Mouse (Mus musculus) embryo, embryonic 11 days (tissue): ENCODE measurements at regions not wholly inside any gene's neighbourhood (a gene's known extent, or its start where the extent isn't known, plus 50 kb on each side); places are given as distances from the start of the nearest gene placed in this dataset.

Experiments
- DNase-seq: peaks from one replicate; pipeline ENCODE4 v3.0.0-alpha.2; 2015

- no peak for DNase-seq
Measured at GRCm38 (mm10) chr9:92856410-92857083, 314.5 kb downstream of the Plod2 start.

- DNase-seq: no peak
Measured at GRCm38 (mm10) chr9:92865822-92866221, 323.8 kb downstream of the Plod2 start.

GRCm38 (mm10) chr9:92878589-92878988 lies 336.6 kb downstream of the Plod2 start:
- peak; percentile 77 for DNase-seq

DNA sequence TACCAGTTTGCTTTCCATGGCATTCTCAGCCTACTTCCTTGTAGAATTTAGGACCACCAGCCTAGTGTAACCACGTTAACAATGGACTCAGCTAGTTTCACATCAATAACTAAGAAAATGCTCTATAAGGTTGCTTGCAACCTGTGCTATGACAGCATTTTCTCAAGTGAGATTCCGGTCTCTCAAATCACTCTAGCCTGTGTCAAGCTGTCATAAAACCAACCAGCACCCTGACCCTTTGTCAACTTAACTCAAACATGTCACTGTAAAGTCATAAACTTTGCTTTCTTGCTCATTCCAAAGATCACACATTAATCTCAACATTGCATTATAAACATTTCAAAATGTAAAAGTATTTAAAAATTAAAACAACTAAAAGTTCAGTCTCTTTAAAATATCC lies 337.8 kb downstream of the Plod2 start:
- DNase-seq: no peak

- peak; percentile 8 for DNase-seq
Measured at GRCm38 (mm10) chr9:92882251-92882832, 340.3 kb downstream of the Plod2 start.

GRCm38 (mm10) chr9:92890063-92890462 lies 348.0 kb downstream of the Plod2 start:
- DNase-seq: no peak

- DNase-seq: no peak
Measured at GRCm38 (mm10) chr9:92899733-92900132, 357.7 kb downstream of the Plod2 start.

GRCm38 (mm10) chr9:92907102-92907501 lies 365.1 kb downstream of the Plod2 start:
- no peak for DNase-seq

DNA sequence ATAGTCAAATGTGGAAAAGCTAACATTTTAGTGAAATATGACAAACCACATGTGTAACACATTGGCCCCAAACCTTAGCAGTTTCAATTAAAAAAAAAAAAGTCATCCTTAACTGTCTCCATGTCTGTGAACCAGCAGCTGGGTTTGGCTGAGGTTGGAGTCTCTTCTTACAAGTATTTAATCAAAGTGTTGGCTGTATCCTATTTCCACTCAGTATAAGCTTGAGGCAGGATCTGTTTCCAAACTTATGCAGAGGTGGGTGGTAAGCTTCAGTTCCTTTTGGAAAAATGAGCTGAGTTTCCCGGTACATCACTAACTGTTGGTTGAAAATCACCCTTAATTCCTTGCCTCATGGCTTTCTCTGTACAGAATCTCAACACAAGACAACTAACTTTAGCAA lies 377.4 kb downstream of the Plod2 start:
- no peak for DNase-seq

- peak; percentile 74 for DNase-seq
Measured at GRCm38 (mm10) chr9:92930231-92930966, 388.4 kb downstream of the Plod2 start.

DNA sequence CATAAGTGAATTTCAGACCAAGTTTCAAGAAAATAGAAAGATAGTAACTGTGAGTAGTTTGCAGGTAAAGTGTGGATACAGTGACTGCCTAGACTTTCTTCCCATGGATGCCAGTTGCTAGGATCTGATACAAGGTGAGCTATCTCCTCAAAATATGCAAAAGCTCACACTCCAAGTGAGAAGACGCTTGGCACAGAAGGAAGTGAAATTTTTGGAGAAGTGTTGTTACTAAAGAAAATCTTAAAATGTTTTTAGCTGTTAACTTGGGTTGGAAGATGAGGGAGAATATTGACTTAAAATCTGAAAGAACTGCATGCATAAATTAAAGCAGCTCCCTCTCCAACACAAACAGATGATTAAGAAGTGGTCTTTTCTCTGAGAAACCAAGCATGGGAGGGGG lies 395.8 kb downstream of the Plod2 start:
- DNase-seq: no peak

DNA sequence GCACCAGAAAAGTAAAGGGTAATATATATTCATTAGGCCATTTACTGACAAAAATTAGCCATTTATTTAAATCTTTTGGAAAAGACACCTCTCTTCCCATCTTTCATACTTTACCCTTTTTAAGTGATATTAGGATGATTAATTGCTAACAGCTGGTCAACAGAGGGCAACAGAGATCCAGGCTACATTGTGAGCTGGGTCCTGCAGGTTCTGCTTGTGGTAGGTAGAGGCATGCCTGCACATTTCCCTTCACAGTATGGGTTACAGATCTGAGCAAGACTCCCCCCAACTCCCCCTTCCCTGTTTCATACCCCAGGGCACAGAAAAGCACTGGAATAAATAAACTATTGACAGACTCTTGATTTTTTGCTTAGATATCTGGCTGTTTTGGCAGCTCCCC lies 408.1 kb downstream of the Plod2 start:
- no peak for DNase-seq

GRCm38 (mm10) chr9:92963275-92963674 lies 421.3 kb downstream of the Plod2 start:
- DNase-seq: no peak

DNA sequence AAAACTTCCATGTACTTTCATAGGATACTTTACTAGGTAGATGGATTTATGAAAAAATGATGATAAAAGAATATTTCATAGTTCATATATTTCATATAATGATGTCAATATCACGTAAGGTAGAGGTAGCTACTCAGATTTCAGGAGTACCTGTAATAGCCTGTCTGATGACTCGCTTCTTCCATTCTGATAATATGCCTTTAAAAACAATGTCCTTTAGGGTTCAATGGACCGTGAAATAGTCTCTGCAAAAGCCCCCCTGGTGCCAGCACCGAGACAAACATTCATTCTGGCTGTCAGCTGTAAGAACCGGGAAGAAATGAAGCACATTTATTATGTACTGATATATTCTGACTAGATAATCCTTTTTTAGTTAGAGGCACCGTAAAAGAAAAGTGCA lies 449.7 kb downstream of the Plod2 start:
- DNase-seq: peak; percentile 2

GRCm38 (mm10) chr9:92996156-92996555 lies 454.1 kb downstream of the Plod2 start:
- no peak for DNase-seq

DNA sequence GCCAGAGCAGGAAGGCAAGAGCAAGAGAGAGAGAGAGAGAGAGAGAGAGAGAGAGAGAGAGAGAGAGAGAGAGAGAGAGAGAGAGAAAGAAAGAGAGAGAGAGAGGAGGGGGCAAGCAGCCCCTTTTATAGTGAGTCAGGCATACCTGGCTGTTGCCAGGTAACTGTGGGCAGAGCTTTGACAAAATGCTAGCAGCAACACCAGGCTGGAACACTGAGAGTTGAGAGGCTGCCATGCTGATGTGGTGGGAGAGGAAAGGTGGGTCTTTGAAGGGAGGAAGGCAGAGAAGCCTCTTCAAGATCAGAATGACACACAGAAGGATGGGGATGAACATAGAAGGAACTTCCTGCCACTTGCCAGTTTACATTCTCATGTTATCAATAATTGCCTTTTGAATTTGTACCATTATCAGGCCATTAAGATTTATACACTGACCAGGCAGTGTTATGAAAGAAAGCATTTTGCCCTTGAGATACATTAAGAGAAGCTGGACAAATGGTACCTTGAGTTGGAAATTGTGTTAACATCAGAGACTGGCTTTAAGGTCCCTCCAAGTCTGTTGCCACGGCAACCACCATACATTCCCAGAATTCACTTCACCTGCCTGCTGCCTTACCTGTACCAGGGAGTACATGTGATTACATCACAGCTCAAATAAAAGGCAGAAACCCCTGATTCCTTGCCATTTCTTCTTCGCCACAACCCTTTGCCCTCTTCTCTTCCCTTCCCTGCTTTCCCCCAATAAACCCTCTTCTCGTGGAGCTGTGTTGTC lies 463.3 kb downstream of the Plod2 start:
- no peak for DNase-seq

DNA sequence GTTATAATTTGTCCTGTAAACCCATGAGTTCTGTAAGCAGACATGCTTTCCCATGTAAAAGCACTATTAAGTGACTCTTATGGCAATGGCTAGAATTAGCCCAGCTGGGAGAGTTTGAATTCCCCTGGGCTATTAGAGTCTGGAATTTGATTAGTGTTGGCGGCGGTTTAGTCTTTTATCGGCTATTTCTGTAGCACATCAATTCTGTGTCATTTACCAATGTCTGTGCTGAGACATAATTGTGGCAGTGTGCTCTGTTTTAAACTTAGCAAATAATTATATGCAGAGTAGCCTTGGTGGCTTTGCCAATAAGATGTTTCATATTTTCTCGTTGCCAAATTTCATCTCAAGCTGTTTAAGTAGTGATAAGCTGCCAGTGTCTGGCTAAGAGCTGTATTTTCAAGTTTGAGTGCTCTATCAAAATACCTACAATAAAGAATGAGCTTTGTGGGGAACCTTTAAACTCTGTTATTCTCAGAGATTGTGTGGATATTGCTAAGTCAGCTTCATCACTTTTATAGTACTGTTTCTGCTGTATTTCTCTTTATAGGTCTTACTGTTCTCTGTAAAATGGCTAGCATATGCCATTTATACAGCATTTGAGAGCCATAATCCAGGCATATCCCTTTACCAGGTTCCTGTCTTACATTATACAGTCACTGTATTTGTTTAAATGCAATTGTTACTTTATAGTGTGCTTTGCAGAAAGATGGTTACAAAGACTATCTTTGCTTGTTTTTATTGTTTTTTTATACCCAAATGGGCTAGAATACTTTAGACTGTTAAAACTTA lies 466.7 kb downstream of the Plod2 start:
- DNase-seq: no peak

DNA sequence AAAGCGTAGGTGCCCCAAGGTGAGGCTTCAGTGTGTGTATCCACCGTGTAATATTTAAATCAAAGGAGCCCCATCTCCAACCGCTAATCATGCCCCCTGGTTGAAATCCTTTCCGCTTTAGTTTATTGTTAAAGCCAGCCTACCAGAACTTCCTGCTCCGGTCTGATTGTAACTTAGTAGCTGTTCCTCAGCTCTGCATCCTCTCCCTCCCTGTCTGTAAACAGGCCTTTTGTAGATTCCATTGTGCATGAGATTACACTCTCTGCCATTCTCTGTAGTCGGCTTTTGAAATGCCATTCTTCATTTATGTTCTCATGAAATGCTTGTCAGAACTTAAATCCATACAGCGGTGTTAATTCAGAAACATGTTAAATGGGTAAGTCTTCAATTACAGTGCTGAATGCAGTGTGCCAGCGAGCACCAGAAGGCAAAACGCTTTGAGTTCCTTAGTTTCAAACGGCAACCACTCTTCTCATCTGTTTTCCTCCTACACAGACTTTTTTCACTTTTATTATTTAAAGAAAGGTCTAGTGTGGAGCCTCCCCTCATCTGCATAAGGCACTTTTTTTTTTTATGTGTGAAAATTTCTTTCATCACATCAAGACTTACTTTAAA lies 502.4 kb downstream of the Plod2 start:
- no peak for DNase-seq

DNA sequence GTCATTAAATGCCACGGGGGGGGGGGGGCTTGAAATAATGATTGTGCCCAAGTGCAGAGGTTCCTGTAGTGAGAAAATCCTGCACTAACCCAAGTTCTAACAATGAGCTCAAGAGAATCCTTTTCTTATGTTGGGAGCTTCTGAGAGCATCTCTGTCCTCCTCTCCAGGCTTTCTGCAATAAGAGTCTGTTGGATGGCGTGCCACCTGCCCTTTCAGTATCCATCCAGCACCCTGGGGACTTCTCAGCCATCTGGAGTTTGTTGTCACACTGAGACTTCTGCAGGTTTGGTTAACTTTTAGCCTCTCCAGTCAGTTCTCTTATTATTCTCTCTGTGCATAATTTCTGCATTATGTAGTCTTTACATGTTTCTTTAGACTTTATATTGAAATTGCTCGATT lies 530.1 kb downstream of the Plod2 start:
- no peak for DNase-seq

GRCm38 (mm10) chr9:93083114-93083513 lies 541.1 kb downstream of the Plod2 start:
- DNase-seq: peak; percentile 14

DNA sequence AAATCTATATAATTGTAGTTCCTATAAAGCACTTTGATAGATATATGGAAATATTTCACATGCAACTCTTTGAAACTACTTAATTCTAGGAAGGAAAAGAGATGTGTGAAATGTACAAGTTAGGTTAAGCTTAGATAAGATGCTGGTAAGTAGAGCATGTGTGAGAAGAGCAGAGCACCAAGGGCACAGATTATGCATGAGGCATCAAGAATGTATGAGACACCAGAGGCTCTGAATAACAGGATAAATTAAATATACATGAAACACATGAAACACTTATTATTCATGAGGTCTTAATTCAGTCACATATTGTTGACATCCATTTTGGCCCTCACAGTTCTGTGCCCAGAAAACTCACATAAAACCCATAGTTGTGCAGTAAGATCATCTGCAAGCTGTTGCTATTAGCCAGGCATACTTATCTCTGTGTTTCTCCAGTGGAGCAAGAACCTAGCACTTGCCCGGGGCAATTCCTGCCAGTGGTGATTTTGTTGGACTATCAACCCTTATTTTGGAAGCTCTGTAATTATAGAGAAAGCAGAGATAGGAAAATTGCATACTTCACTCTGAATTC lies 556.1 kb downstream of the Plod2 start:
- no peak for DNase-seq

- no peak for DNase-seq
Measured at GRCm38 (mm10) chr9:93130561-93130960, 588.5 kb downstream of the Plod2 start.
